Mouse (Mus musculus): ENCODE data around the gene Tada2b. TPM values are rescaled to one million over a fixed set of nuclear protein-coding genes. Genes with fewer than 3 reads are reported as not detected.
A peak's percentile ranks its signal among the peaks of the same experiment; 100 is the strongest.

Gene Tada2b
- polyA plus RNA-seq, 1 experiment: 8.4 TPM

DNA sequence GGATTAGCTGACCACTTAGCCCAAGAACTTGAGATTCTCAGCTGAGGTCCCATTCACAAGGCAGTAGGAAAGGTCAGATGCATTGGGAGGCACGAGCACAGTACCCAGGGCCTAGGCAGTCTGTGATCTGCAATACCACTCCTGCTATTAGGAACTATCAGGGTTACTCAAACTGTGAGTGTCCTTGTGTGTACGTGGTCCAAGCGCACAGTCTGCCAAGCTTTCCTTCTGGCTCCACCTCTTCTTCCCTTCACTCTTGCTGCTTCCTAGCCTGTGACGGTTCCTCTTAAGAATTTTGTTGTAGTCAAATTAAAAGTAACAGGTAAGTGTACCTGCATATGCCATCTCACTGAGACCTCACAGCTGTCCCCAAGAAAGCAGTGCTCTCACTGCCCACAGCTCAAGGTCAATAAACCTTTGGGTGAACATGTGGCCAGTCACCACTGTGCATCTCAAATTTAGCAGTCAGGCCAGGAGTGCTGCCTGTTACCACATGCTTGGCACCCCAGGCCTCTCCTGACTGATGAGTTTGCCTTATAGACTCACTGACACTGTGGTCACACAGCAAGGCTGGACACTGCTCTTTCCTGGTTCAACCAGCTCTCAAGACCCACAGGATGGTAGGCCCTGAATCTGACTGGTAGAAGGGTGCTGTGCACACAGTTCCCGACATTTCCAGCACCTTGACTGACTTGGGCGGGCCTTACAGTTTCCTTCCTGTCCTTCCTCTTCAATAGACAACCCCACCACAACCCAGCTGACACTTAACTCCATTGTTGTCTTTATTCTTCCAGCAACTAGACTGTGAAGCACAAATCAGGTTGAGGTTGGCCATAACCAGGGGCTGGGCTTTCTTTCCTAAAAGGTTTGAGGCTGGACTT is 5.3 kb downstream of the Tada2b start:
- no peaks in the 10 kb centered on the region for H3K27me3 ChIP-seq (ENCODE audit: control insufficient read depth, insufficient read depth, low read length, poor library complexity, severe bottlenecking)
- no peak overlapping the region for H3K27ac ChIP-seq (ENCODE audit: insufficient read depth, low read length)
- no peak overlapping the region for H3K9ac ChIP-seq (ENCODE audit: low read depth, poor library complexity, severe bottlenecking)
- no peaks in the 10 kb centered on the region for H3K4me1 ChIP-seq (ENCODE audit: control insufficient read depth, insufficient read depth, low read length)
- H3K36me3 ChIP-seq (ENCODE audit: control insufficient read depth, insufficient read depth, low read length, poor library complexity, severe bottlenecking): peaks cover 4% of the 10 kb centered on the region; the same call in 1 of the 2 replicates
- no peak for TF ChIP-seq POLR2A (IDR thresholded peaks at IDR 0.05; ENCODE audit: insufficient read depth, low read length)
- TF ChIP-seq CTCF (IDR thresholded peaks at IDR 0.05; ENCODE audit: low read depth, low read length): no peak
- TF ChIP-seq EP300 (IDR thresholded peaks at IDR 0.05; ENCODE audit: insufficient read depth, low read depth, low read length): no peak
- H3K9me3 ChIP-seq (replicated peaks; ENCODE audit: control insufficient read depth, insufficient read depth, low read length, poor library complexity, severe bottlenecking): no peaks in the 10 kb centered on the region
- H3K4me3 ChIP-seq (ENCODE audit: low read depth, low read length): no peak overlapping the region

DNA sequence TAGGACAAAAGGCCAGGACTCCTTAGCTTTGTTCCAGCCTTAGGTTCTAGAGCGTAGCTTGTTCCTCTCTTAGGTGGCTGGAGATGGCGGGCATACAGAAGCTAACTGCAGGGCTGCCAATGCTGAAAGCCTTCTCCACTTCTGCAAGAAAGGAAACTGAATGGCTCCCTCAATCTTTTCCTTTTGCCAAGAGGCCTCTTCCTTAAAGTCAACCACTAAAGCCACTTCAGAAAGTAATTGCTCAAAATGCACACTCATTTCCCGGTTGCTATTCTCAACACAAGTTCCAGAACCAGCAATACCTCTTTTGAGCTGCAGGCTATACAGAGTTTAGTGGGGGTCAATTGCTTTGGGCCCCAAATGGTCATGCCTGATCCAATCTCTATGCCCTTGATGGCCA is 6.6 kb downstream of the Tada2b start:
- H3K27me3 ChIP-seq (ENCODE audit: control insufficient read depth, insufficient read depth, low read length, poor library complexity, severe bottlenecking): no peaks in the 10 kb centered on the region
- H3K4me1 ChIP-seq (ENCODE audit: control insufficient read depth, insufficient read depth, low read length): no peaks in the 10 kb centered on the region
- no peak overlapping the region for H3K9ac ChIP-seq (ENCODE audit: low read depth, poor library complexity, severe bottlenecking)
- H3K4me3 ChIP-seq (ENCODE audit: low read depth, low read length): no peak overlapping the region
- TF ChIP-seq EP300 (IDR thresholded peaks at IDR 0.05; ENCODE audit: insufficient read depth, low read depth, low read length) (no peak), POLR2A (IDR thresholded peaks at IDR 0.05; ENCODE audit: insufficient read depth, low read length) (no peak), CTCF (IDR thresholded peaks at IDR 0.05; ENCODE audit: low read depth, low read length) (no peak)
- H3K9me3 ChIP-seq (replicated peaks; ENCODE audit: control insufficient read depth, insufficient read depth, low read length, poor library complexity, severe bottlenecking): no peaks in the 10 kb centered on the region
- H3K27ac ChIP-seq (ENCODE audit: insufficient read depth, low read length): no peak overlapping the region
- H3K36me3 ChIP-seq (ENCODE audit: control insufficient read depth, insufficient read depth, low read length, poor library complexity, severe bottlenecking): peaks cover 11% of the 10 kb centered on the region

DNA sequence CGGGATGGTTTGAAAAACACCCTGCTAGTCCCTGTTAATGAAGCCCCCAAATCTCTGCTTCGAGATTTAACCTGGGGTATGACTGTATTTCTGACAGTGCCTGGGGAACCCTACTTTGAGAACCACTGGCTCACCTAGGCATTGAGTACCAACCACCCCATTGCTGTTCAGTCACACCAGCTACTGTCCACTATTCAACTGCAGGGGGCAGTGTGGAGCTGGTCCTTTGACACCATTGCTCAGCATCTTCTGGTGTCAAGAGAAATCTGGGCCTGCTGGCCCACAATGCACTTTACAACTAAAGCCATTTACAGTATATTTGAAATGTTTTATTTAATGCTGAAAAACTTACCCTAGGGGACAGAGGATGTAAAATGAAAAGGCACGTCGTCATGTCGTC is 9.8 kb downstream of the Tada2b start:
- no peaks in the 10 kb centered on the region for H3K27me3 ChIP-seq (ENCODE audit: control insufficient read depth, insufficient read depth, low read length, poor library complexity, severe bottlenecking)
- no peaks in the 10 kb centered on the region for H3K4me1 ChIP-seq (ENCODE audit: control insufficient read depth, insufficient read depth, low read length)
- H3K36me3 ChIP-seq (ENCODE audit: control insufficient read depth, insufficient read depth, low read length, poor library complexity, severe bottlenecking): peaks cover 41% of the 10 kb centered on the region
- no peak overlapping the region for H3K27ac ChIP-seq (ENCODE audit: insufficient read depth, low read length)
- no peaks in the 10 kb centered on the region for H3K9me3 ChIP-seq (replicated peaks; ENCODE audit: control insufficient read depth, insufficient read depth, low read length, poor library complexity, severe bottlenecking)
- TF ChIP-seq EP300 (IDR thresholded peaks at IDR 0.05; ENCODE audit: insufficient read depth, low read depth, low read length): no peak
- TF ChIP-seq POLR2A (IDR thresholded peaks at IDR 0.05; ENCODE audit: insufficient read depth, low read length): no peak
- peak; percentile 76 for TF ChIP-seq CTCF (IDR thresholded peaks at IDR 0.05; ENCODE audit: low read depth, low read length)
- no peak overlapping the region for H3K9ac ChIP-seq (ENCODE audit: low read depth, poor library complexity, severe bottlenecking)
- H3K4me3 ChIP-seq (ENCODE audit: low read depth, low read length): no peak overlapping the region

DNA sequence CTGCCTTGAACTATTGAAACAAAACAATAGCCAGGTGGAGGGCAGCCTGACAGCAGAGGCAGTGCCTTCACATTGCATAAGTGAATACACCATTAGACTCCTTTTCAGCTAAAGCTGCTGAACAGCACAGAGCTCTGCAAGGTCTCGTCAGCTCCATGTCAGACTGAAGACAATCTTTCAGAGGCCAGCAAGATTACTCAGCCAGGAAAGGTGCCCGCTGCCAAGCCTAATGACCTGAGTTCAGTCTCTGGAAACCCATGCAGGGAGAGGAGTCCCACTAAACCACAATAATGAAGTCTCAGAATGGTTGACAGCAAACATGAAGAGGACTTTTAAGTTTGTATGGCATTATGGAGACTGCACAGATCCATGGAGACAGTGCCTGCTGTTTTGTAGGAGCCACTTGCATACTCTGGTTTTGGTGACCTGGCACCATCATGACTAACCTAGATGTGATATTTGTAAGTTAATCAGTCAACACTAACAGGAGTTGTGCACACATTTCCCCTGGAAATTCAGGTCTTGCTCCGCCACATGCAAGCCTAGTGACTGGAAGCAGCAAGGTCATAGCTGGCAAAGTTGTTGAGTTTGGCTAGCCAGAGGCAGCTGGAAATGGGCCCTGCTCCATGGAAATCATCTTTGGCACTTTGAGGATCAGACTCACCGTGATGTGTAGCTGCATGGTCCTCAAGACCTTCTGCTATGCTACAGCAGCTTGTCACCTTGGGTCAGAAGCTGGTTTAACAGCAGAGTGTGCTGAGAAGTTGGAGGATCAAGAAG is 11.0 kb downstream of the Tada2b start:
- TF ChIP-seq CTCF (IDR thresholded peaks at IDR 0.05; ENCODE audit: low read depth, low read length) (no peak), POLR2A (IDR thresholded peaks at IDR 0.05; ENCODE audit: insufficient read depth, low read length) (no peak), EP300 (IDR thresholded peaks at IDR 0.05; ENCODE audit: insufficient read depth, low read depth, low read length) (no peak)
- Histone ChIP-seq H3K27ac (ENCODE audit: insufficient read depth, low read length) (no peak overlapping the region), H3K27me3 (ENCODE audit: control insufficient read depth, insufficient read depth, low read length, poor library complexity, severe bottlenecking) (no peaks in the 10 kb centered on the region), H3K9ac (ENCODE audit: low read depth, poor library complexity, severe bottlenecking) (no peak overlapping the region), H3K36me3 (ENCODE audit: control insufficient read depth, insufficient read depth, low read length, poor library complexity, severe bottlenecking) (peaks cover 43% of the 10 kb centered on the region), H3K4me3 (ENCODE audit: low read depth, low read length) (no peak overlapping the region), H3K4me1 (ENCODE audit: control insufficient read depth, insufficient read depth, low read length) (no peaks in the 10 kb centered on the region), H3K9me3 (replicated peaks; ENCODE audit: control insufficient read depth, insufficient read depth, low read length, poor library complexity, severe bottlenecking) (no peaks in the 10 kb centered on the region)

DNA sequence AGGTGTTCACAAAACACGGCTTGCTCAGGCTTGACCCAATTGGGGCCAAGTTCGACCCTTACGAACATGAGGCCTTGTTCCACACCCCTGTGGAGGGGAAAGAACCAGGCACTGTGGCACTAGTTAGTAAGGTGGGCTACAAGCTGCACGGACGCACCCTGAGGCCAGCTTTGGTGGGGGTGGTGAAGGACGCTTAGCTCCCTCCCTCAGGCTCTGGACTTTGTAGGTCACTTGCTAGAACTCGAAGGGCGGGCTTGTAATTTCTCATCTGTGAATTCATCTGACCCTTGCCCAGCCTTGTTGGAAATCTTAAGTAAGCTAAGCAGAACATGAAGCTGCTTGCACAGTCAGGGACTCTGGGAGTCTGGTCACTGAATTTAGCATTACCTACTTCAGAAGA is 12.9 kb downstream of the Tada2b start:
- no peaks in the 10 kb centered on the region for H3K9me3 ChIP-seq (replicated peaks; ENCODE audit: control insufficient read depth, insufficient read depth, low read length, poor library complexity, severe bottlenecking)
- no peak overlapping the region for H3K9ac ChIP-seq (ENCODE audit: low read depth, poor library complexity, severe bottlenecking)
- H3K27me3 ChIP-seq (ENCODE audit: control insufficient read depth, insufficient read depth, low read length, poor library complexity, severe bottlenecking): no peaks in the 10 kb centered on the region
- H3K27ac ChIP-seq (ENCODE audit: insufficient read depth, low read length): no peak overlapping the region
- H3K36me3 ChIP-seq (ENCODE audit: control insufficient read depth, insufficient read depth, low read length, poor library complexity, severe bottlenecking): peaks cover 46% of the 10 kb centered on the region
- TF ChIP-seq EP300 (IDR thresholded peaks at IDR 0.05; ENCODE audit: insufficient read depth, low read depth, low read length) (no peak), CTCF (IDR thresholded peaks at IDR 0.05; ENCODE audit: low read depth, low read length) (no peak), POLR2A (IDR thresholded peaks at IDR 0.05; ENCODE audit: insufficient read depth, low read length) (no peak)
- no peaks in the 10 kb centered on the region for H3K4me1 ChIP-seq (ENCODE audit: control insufficient read depth, insufficient read depth, low read length)
- no peak overlapping the region for H3K4me3 ChIP-seq (ENCODE audit: low read depth, low read length)

All from ES-Bruce4 (cell line).